Mouse (Mus musculus) forebrain, postnatal 0 days (tissue): ENCODE measurements around the gene Sox6. TPM values are rescaled to one million over a fixed set of nuclear protein-coding genes. Genes with fewer than 3 reads are reported as not detected.
A peak's percentile ranks its signal among the peaks of the same experiment; 100 is the strongest.

Source experiments
- ATAC-seq: fragments of 200-750 bp; cut with Nextera tagmentation; 2 replicates; pipeline ENCODE4 v1.8.0; 2017; ENCODE audit warnings: mild to moderate bottlenecking, moderate library complexity
- DNase-seq: peaks from one replicate; pipeline ENCODE4 v3.0.0-alpha.2; 2015
- H3K27ac ChIP-seq: fragments of 300-500 bp; sonication (generic); 2 replicates; pipeline ENCODE4 v1.5.1; 2014; ENCODE audit warnings: low read depth, mild to moderate bottlenecking, antibody characterized with exemption, low read length, moderate library complexity, mixed read lengths
- H3K27me3 ChIP-seq: fragments of 300-500 bp; sonication (generic); 2 replicates; pipeline ENCODE4 v1.6.1; 2014; ENCODE audit warnings: mild to moderate bottlenecking, low read length, mixed read lengths; ENCODE audit not compliant: insufficient read depth
- H3K36me3 ChIP-seq: fragments of 300-500 bp; sonication (generic); 2 replicates; pipeline ENCODE4 v1.6.1; 2014; ENCODE audit warnings: mild to moderate bottlenecking, moderate library complexity; ENCODE audit not compliant: insufficient read depth
- H3K4me1 ChIP-seq: fragments of 300-500 bp; sonication (generic); 2 replicates; pipeline ENCODE4 v1.6.1; 2014; ENCODE audit warnings: antibody characterized with exemption; ENCODE audit not compliant: insufficient read depth
- H3K4me2 ChIP-seq: fragments of 300-500 bp; sonication (generic); 2 replicates; pipeline ENCODE4 v1.6.1; 2014; ENCODE audit warnings: low read depth, mild to moderate bottlenecking, moderate library complexity
- H3K4me3 ChIP-seq: fragments of 300-500 bp; sonication (generic); 2 replicates; pipeline ENCODE4 v1.5.1; 2014; ENCODE audit warnings: low read depth, low read length, mixed read lengths
- H3K9ac ChIP-seq: fragments of 300-500 bp; sonication (generic); 2 replicates; pipeline ENCODE4 v1.6.1; 2014; ENCODE audit warnings: mild to moderate bottlenecking
- H3K9me3 ChIP-seq: fragments of 300-500 bp; sonication (generic); 2 replicates; pipeline ENCODE4 v1.6.1; 2016; ENCODE audit warnings: low read length
- CTCF ChIP-seq: sonication (generic); IDR thresholded peaks from 2 replicates; pipeline ENCODE4 v1.5.1; 2016; ENCODE audit warnings: antibody characterized with exemption, control low read depth, low read depth
- WGBS: fragments of 180-500 bp; shearing (Covaris S2); extraction: QIAGEN DNeasy Blood & Tissue Kit; methylation state at CpG from one replicate; pipeline ENCODE4 v1.1.7; 2014; 5-methylcytosine and 5-hydroxymethylcytosine counted together
- polyA plus RNA-seq: library from polyadenylated mRNA; unstranded; fragments of >200 nt; fragmentation: Nextera tagmentation; extraction: Ambion mirVana; gene quantifications from 2 replicates; pipeline ENCODE4 v1.2.1, GENCODE M21; 2015
- total RNA-seq: library from RNA; depleted of rRNA; stranded (reverse); fragments of >200 nt; gene quantifications from 2 replicates; pipeline ENCODE4 v1.2.3, GENCODE M21; 2014

Gene Sox6
- total and polyA plus RNA-seq, 2 experiments from 2014 or later = 46.2 to 64.7 TPM

- Histone ChIP-seq H3K36me3 (no peaks in the 10 kb centered on the region), H3K9ac (no peak overlapping the region), H3K4me3 (no peak overlapping the region), H3K4me2 (no peak overlapping the region), H3K9me3 (no peaks in the 10 kb centered on the region), H3K27me3 (no peaks in the 10 kb centered on the region), H3K27ac (no peak overlapping the region), H3K4me1 (no peaks in the 10 kb centered on the region)
- no peak for TF ChIP-seq CTCF
- no peak for DNase-seq
- no peak for ATAC-seq
- 13% methylated on average over 2 of the region's 2 CpGs for WGBS
Observed at GRCm38 (mm10) chr7:115706141-115706540, 332.5 kb downstream of the Sox6 start.

- no peak overlapping the region for H3K9ac ChIP-seq
- no peaks in the 10 kb centered on the region for H3K27me3 ChIP-seq
- H3K36me3 ChIP-seq = no peaks in the 10 kb centered on the region
- no peaks in the 10 kb centered on the region for H3K9me3 ChIP-seq
- peak; percentile 36 for TF ChIP-seq CTCF
- H3K4me3 ChIP-seq = no peak overlapping the region
- 100% methylated on average over 1 of the region's 1 CpGs for WGBS
- DNase-seq (no peak), ATAC-seq (no peak)
- no peak overlapping the region for H3K27ac ChIP-seq
- no peaks in the 10 kb centered on the region for H3K4me1 ChIP-seq
- no peak overlapping the region for H3K4me2 ChIP-seq
Observed at GRCm38 (mm10) chr7:115698105-115698504, 340.5 kb downstream of the Sox6 start.

- DNase-seq (no peak), ATAC-seq (no peak)
- Histone ChIP-seq H3K36me3 (no peaks in the 10 kb centered on the region), H3K27ac (no peak overlapping the region), H3K4me1 (no peaks in the 10 kb centered on the region), H3K9me3 (no peaks in the 10 kb centered on the region), H3K4me2 (no peak overlapping the region), H3K4me3 (no peak overlapping the region), H3K9ac (no peak overlapping the region), H3K27me3 (no peaks in the 10 kb centered on the region)
- 53% methylated on average over 8 of the region's 8 CpGs for WGBS
- TF ChIP-seq CTCF = no peak
Observed at GRCm38 (mm10) chr7:115693206-115693605, 345.4 kb downstream of the Sox6 start.

GRCm38 (mm10) chr7:115691091-115691490 is 347.5 kb downstream of the Sox6 start:
- ATAC-seq (no peak), DNase-seq (no peak)
- H3K4me1 ChIP-seq = no peaks in the 10 kb centered on the region; the same call in 1 of the 2 replicates
- no peaks in the 10 kb centered on the region for H3K27me3 ChIP-seq
- H3K9me3 ChIP-seq = no peaks in the 10 kb centered on the region
- no peaks in the 10 kb centered on the region for H3K36me3 ChIP-seq
- WGBS = 19% methylated on average over 4 of the region's 4 CpGs
- H3K4me2 ChIP-seq = no peak overlapping the region
- no peak overlapping the region for H3K4me3 ChIP-seq
- no peak overlapping the region for H3K9ac ChIP-seq
- no peak for TF ChIP-seq CTCF
- H3K27ac ChIP-seq = no peak overlapping the region

- ATAC-seq (no peak), DNase-seq (no peak)
- no peaks in the 10 kb centered on the region; the same call in 1 of the 2 replicates for H3K4me1 ChIP-seq
- H3K27ac ChIP-seq = no peak overlapping the region
- no peak overlapping the region for H3K4me3 ChIP-seq
- H3K36me3 ChIP-seq = no peaks in the 10 kb centered on the region
- 55% methylated on average over 6 of the region's 6 CpGs for WGBS
- no peaks in the 10 kb centered on the region for H3K9me3 ChIP-seq
- no peak overlapping the region for H3K9ac ChIP-seq
- no peaks in the 10 kb centered on the region for H3K27me3 ChIP-seq
- no peak for TF ChIP-seq CTCF
- no peak overlapping the region for H3K4me2 ChIP-seq
Observed at GRCm38 (mm10) chr7:115686687-115687086, 351.9 kb downstream of the Sox6 start.

GRCm38 (mm10) chr7:115684142-115684541 is 354.5 kb downstream of the Sox6 start:
- H3K4me2 ChIP-seq = no peak overlapping the region
- H3K36me3 ChIP-seq = no peaks in the 10 kb centered on the region
- no peak overlapping the region for H3K4me3 ChIP-seq
- TF ChIP-seq CTCF = no peak
- no peak for ATAC-seq
- no peak overlapping the region for H3K9ac ChIP-seq
- H3K4me1 ChIP-seq = no peaks in the 10 kb centered on the region; the same call in 1 of the 2 replicates
- no peaks in the 10 kb centered on the region for H3K9me3 ChIP-seq
- H3K27ac ChIP-seq = no peak overlapping the region
- DNase-seq = no peak
- H3K27me3 ChIP-seq = no peaks in the 10 kb centered on the region
- WGBS = 85% methylated on average over 3 of the region's 3 CpGs

GRCm38 (mm10) chr7:115671749-115672148 is 366.8 kb downstream of the Sox6 start:
- Histone ChIP-seq H3K27me3 (peaks cover 10% of the 10 kb centered on the region), H3K9me3 (no peaks in the 10 kb centered on the region), H3K9ac (no peak overlapping the region), H3K4me3 (no peak overlapping the region), H3K27ac (no peak overlapping the region), H3K4me1 (0 out of 2 replicates have a peak, but pooled peaks cover under 1% of the 10 kb centered on the region), H3K36me3 (no peaks in the 10 kb centered on the region), H3K4me2 (no peak overlapping the region)
- WGBS = 64% methylated on average over 2 of the region's 2 CpGs
- no peak for DNase-seq
- TF ChIP-seq CTCF = no peak
- ATAC-seq = peak; percentile 78
